Mouse (Mus musculus) C2C12 (cell line): ENCODE results near the gene Epsti1. TPM values are rescaled to one million over a fixed set of nuclear protein-coding genes. Genes with fewer than 3 reads are reported as not detected.

Experiments used
- H3K27me3 ChIP-seq: one replicate; pipeline ENCODE4 v1.6.1; 2011; ENCODE audit not compliant: control insufficient read depth, insufficient read depth, insufficient read length
- H3K36me3 ChIP-seq: one replicate; pipeline ENCODE4 v1.6.1; 2011; ENCODE audit not compliant: control insufficient read depth, insufficient read depth
- H3K4me3 ChIP-seq: one replicate; pipeline ENCODE4 v1.5.1; 2011; ENCODE audit warnings: mild to moderate bottlenecking, control low read depth; ENCODE audit not compliant: poor library complexity, insufficient read depth, severe bottlenecking
- H3K79me2 ChIP-seq: one replicate; pipeline ENCODE4 v1.6.1; 2011; ENCODE audit not compliant: control insufficient read depth, insufficient read depth
- H3K79me3 ChIP-seq: one replicate; pipeline ENCODE4 v1.6.1; 2011; ENCODE audit warnings: low read depth, control low read depth
- H3ac ChIP-seq: one replicate; pipeline ENCODE3; 2011; ENCODE audit warnings: low read depth; ENCODE audit not compliant: control insufficient read depth, insufficient read length
- CEBPB ChIP-seq: IDR thresholded peaks from one replicate; pipeline ENCODE4 v1.6.1; 2011; ENCODE audit warnings: low read depth, mild to moderate bottlenecking, control low read depth, moderate library complexity
- CTCF ChIP-seq: IDR thresholded peaks from one replicate; pipeline ENCODE4 v1.5.1; 2011; ENCODE audit not compliant: control insufficient read depth, insufficient read depth, insufficient read length
- FOSL1 ChIP-seq: IDR thresholded peaks from one replicate; pipeline ENCODE4 v1.8.0; 2011; ENCODE audit warnings: mild to moderate bottlenecking, low read length; ENCODE audit not compliant: poor library complexity, insufficient read depth, severe bottlenecking
- MAX ChIP-seq: IDR thresholded peaks from one replicate; pipeline ENCODE4 v1.6.1; 2011; ENCODE audit warnings: mild to moderate bottlenecking, control low read depth
- MYOD1 ChIP-seq: IDR thresholded peaks from one replicate; pipeline ENCODE4 v1.6.1; 2011; ENCODE audit warnings: low read depth; ENCODE audit not compliant: control insufficient read depth, insufficient read length
- MYOG ChIP-seq: IDR thresholded peaks from one replicate; pipeline ENCODE4 v1.6.1; 2011; ENCODE audit not compliant: control insufficient read depth, insufficient read length; ENCODE audit errors: extremely low read depth
- USF1 ChIP-seq: IDR thresholded peaks from one replicate; pipeline ENCODE4 v1.6.1; 2011; ENCODE audit warnings: low read depth, mild to moderate bottlenecking, control low read depth, moderate library complexity
- polyA plus RNA-seq: library from polyadenylated mRNA; unstranded; fragments of >200 nt; fragmentation: generic; extraction: Trizol; gene quantifications from one replicate; pipeline ENCODE4 v1.2.1, GENCODE M21; 2012; ENCODE audit warnings: missing spikeins

Epsti1 gene
- polyA plus RNA-seq, 1 experiment: 0.11 TPM

- H3K36me3 ChIP-seq: no peaks in the 10 kb centered on the region
- no peaks in the 10 kb centered on the region for H3K79me3 ChIP-seq
- no peak for TF ChIP-seq MAX
- TF ChIP-seq MYOG: no peak
- no peak for TF ChIP-seq FOSL1
- no peak for TF ChIP-seq MYOD1
- TF ChIP-seq CTCF: no peak
- no peak for TF ChIP-seq USF1
- TF ChIP-seq CEBPB: no peak
- H3K4me3 ChIP-seq: no peak overlapping the region
- H3K79me2 ChIP-seq: no peaks in the 10 kb centered on the region
- no peak overlapping the region for H3ac ChIP-seq
- H3K27me3 ChIP-seq: no peaks in the 10 kb centered on the region
Observed at GRCm38 (mm10) chr14:77926718-77927117, 22.7 kb downstream of the Epsti1 start.

DNA sequence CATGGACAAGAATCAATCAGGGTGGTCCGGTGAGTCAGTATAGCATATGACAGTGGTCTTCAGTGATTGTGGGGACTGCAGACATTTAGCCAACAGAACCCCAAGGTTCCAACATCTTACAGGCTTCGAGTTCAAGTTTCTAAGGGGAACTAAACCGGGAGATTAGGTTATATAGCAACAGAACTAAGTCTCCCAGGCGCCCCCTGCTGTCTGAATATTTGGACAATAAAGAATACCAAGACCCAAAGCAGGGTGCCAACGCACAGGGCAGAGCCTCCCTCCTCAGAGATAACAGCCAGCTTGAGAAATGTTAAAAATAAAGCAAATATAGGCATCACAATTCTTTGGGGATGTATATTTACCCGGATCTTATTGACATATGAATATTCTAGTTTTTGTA, 24.0 kb downstream of the Epsti1 start:
- TF ChIP-seq MYOD1 (no peak), CEBPB (no peak), MAX (no peak), USF1 (no peak), CTCF (no peak), MYOG (no peak), FOSL1 (no peak)
- H3K27me3 ChIP-seq: no peaks in the 10 kb centered on the region
- H3K79me3 ChIP-seq: no peaks in the 10 kb centered on the region
- H3K36me3 ChIP-seq: no peaks in the 10 kb centered on the region
- no peak overlapping the region for H3K4me3 ChIP-seq
- H3ac ChIP-seq: no peak overlapping the region
- H3K79me2 ChIP-seq: no peaks in the 10 kb centered on the region

DNA sequence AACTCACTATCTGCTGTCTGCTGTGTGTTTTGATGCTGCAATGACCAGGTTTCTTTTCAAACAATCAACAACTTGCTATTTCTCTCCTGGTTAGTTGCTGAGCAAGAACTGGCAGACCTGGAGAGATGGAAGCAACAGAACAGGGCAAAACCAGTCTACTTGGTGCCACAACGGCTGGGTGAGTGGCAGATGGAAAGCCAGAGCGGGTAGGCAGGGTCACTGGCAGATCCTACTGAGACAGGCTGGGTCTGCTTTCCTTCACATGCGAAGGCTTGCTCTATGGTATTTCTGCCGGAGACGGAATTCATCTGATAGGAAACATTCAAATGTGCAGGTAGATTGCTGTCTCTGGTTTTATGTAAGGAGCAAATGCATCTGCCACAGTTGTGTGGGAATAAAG, 24.6 kb downstream of the Epsti1 start:
- TF ChIP-seq FOSL1: no peak
- no peak for TF ChIP-seq MAX
- TF ChIP-seq CTCF: no peak
- TF ChIP-seq MYOG: no peak
- TF ChIP-seq CEBPB: no peak
- no peak for TF ChIP-seq USF1
- no peak for TF ChIP-seq MYOD1
- Histone ChIP-seq H3K27me3 (no peaks in the 10 kb centered on the region), H3K4me3 (no peak overlapping the region), H3K79me2 (no peaks in the 10 kb centered on the region), H3K79me3 (no peaks in the 10 kb centered on the region), H3K36me3 (no peaks in the 10 kb centered on the region), H3ac (no peak overlapping the region)

GRCm38 (mm10) chr14:77929139-77929678, 25.2 kb downstream of the Epsti1 start:
- no peak for TF ChIP-seq USF1
- TF ChIP-seq FOSL1: no peak
- TF ChIP-seq MYOD1: peak; percentile 91
- no peaks in the 10 kb centered on the region for H3K36me3 ChIP-seq
- H3K79me3 ChIP-seq: no peaks in the 10 kb centered on the region
- H3ac ChIP-seq: no peak overlapping the region
- H3K4me3 ChIP-seq: no peak overlapping the region
- H3K27me3 ChIP-seq: no peaks in the 10 kb centered on the region
- no peaks in the 10 kb centered on the region for H3K79me2 ChIP-seq

DNA sequence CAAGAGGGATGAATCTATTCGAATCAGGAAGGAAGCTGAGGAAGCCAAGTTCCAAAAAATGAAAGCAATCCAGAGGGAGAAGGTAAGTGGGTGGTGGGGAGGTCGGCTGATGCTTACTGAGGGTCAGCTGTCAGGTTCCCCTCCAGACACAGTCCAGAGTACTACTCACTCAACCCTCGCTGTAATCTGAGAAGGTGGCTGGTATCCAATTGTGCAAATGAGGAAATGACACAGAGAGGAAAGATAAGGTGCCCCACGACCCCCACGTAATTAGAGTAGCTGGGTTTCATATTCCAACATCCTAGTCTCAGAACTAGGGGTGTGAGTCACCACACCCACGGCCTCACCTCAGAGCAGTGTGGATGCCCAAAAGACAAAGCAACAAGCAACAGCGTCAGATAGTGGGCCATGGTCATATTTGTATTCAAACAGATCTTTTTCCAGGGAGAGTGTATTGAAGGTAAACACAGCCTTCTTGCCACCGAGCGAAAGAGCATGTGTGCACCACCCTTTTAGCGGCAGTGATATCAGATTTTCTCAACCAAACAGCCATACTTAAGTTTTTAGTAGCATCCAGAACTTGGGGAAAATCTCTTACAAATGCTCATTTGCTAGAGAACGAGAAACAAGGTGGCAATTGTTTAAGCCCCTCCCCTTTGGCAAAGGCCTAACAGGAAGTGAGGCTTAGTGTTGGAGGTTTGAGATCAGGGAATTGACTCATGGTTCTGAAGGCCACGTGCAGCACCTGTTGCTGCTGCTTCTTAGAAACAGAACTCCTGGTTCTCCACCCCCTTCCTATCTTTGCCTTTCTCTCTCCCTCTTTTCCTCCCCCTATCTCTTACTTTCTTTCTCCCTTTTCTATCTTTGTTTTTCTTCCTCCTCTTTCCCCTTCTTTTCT, 28.4 kb downstream of the Epsti1 start:
- no peaks in the 10 kb centered on the region for H3K27me3 ChIP-seq
- H3K4me3 ChIP-seq: no peak overlapping the region
- H3ac ChIP-seq: no peak overlapping the region
- H3K36me3 ChIP-seq: no peaks in the 10 kb centered on the region
- no peaks in the 10 kb centered on the region for H3K79me3 ChIP-seq
- peak; percentile 49 for TF ChIP-seq CEBPB
- peak; percentile 91 for TF ChIP-seq MYOD1
- TF ChIP-seq USF1: peak; percentile 84
- TF ChIP-seq MYOG: no peak
- no peak for TF ChIP-seq CTCF
- TF ChIP-seq MAX: peak; percentile 66
- no peak for TF ChIP-seq FOSL1
- H3K79me2 ChIP-seq: no peaks in the 10 kb centered on the region

DNA sequence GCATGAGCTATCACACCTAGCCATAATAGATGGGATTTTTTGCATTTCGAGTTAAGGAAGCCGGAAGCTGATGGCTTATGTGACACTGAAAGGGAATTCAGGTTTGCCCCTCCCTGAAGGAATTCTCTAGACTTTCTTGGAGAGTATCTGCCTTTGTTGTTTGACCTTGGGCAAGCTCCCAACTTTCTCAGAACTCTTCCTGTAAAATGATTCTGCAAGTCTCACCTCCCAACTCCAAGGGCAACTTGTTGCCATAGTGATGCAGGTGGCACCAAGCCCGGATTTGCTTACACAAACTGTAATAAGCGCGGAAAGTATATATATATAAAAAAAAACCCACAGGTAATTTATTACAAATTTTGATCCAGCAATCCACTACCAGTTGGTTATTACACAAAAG, 29.2 kb downstream of the Epsti1 start:
- Histone ChIP-seq H3K4me3 (no peak overlapping the region), H3ac (no peak overlapping the region), H3K27me3 (no peaks in the 10 kb centered on the region), H3K79me2 (no peaks in the 10 kb centered on the region), H3K79me3 (no peaks in the 10 kb centered on the region), H3K36me3 (no peaks in the 10 kb centered on the region)
- TF ChIP-seq CEBPB: no peak
- TF ChIP-seq MYOD1: no peak
- no peak for TF ChIP-seq MYOG
- TF ChIP-seq CTCF: no peak
- no peak for TF ChIP-seq USF1
- TF ChIP-seq MAX: no peak
- no peak for TF ChIP-seq FOSL1
